Mouse (Mus musculus): ENCODE data around the gene Shisal1. TPM values are rescaled to one million over a fixed set of nuclear protein-coding genes. Genes with fewer than 3 reads are reported as not detected.

Shisal1 gene
- polyA plus RNA-seq, 1 experiment from 2014 or later = 0.01 TPM

GRCm38 (mm10) chr15:84398617-84399016, 48.3 kb downstream of the Shisal1 start:
- no peak for TF ChIP-seq CTCF (IDR thresholded peaks at IDR 0.05)
- CTCF ChIA-PET = no interaction called here
- DNase-seq (ENCODE audit: low read depth, low spot score) (no peak), ATAC-seq (no peak)
- in situ Hi-C loops (cut with MboI; ENCODE audit: low pct_unique_long_range_greater_than_20kb) = no loop called here
- no peaks in the 10 kb centered on the region for H3K27me3 ChIP-seq
- POLR2A ChIA-PET = no interaction called here

- in situ Hi-C loops (cut with MboI; ENCODE audit: low pct_unique_long_range_greater_than_20kb) = no loop called here
- ATAC-seq = no peak
- CTCF ChIA-PET = no interaction called here
- no peaks in the 10 kb centered on the region for H3K27me3 ChIP-seq
- no peak for DNase-seq (ENCODE audit: low read depth, low spot score)
- POLR2A ChIA-PET = no interaction called here
- no peak for TF ChIP-seq CTCF (IDR thresholded peaks at IDR 0.05)
Measured at GRCm38 (mm10) chr15:84397663-84398169, 49.2 kb downstream of the Shisal1 start.

- TF ChIP-seq CTCF (IDR thresholded peaks at IDR 0.05) = no peak
- ChIA-PET POLR2A (no interaction called here), CTCF (no interaction called here)
- H3K27me3 ChIP-seq = no peaks in the 10 kb centered on the region
- DNase-seq (ENCODE audit: low read depth, low spot score) (peak; percentile 75), ATAC-seq (peak; percentile 24)
- in situ Hi-C loops (cut with MboI; ENCODE audit: low pct_unique_long_range_greater_than_20kb) = no loop called here
Measured at GRCm38 (mm10) chr15:84395341-84396067, 51.4 kb downstream of the Shisal1 start.

- TF ChIP-seq CTCF (IDR thresholded peaks at IDR 0.05) = no peak
- DNase-seq (ENCODE audit: low read depth, low spot score) = no peak
- ATAC-seq = no peak
- in situ Hi-C loops (cut with MboI; ENCODE audit: low pct_unique_long_range_greater_than_20kb) = no loop called here
- ChIA-PET CTCF (no interaction called here), POLR2A (no interaction called here)
- no peaks in the 10 kb centered on the region for H3K27me3 ChIP-seq
Measured at GRCm38 (mm10) chr15:84393341-84393740, 53.6 kb downstream of the Shisal1 start.

- no peak for TF ChIP-seq CTCF (IDR thresholded peaks at IDR 0.05)
- CTCF ChIA-PET = no interaction called here
- ATAC-seq (no peak), DNase-seq (ENCODE audit: low read depth, low spot score) (no peak)
- H3K27me3 ChIP-seq = no peaks in the 10 kb centered on the region
- in situ Hi-C loops (cut with MboI; ENCODE audit: low pct_unique_long_range_greater_than_20kb) = no loop called here
- POLR2A ChIA-PET = no interaction called here
Measured at GRCm38 (mm10) chr15:84392840-84393239, 54.1 kb downstream of the Shisal1 start.

- no peak for TF ChIP-seq CTCF (IDR thresholded peaks at IDR 0.05)
- DNase-seq (ENCODE audit: low read depth, low spot score) (no peak), ATAC-seq (no peak)
- in situ Hi-C loops (cut with MboI; ENCODE audit: low pct_unique_long_range_greater_than_20kb) = no loop called here
- ChIA-PET POLR2A (no interaction called here), CTCF (no interaction called here)
- no peaks in the 10 kb centered on the region for H3K27me3 ChIP-seq
Measured at GRCm38 (mm10) chr15:84392131-84392530, 54.8 kb downstream of the Shisal1 start.

- CTCF ChIA-PET = no interaction called here
- POLR2A ChIA-PET = no interaction called here
- no peaks in the 10 kb centered on the region for H3K27me3 ChIP-seq
- ATAC-seq (no peak), DNase-seq (ENCODE audit: low read depth, low spot score) (no peak)
- in situ Hi-C loops (cut with MboI; ENCODE audit: low pct_unique_long_range_greater_than_20kb) = no loop called here
- no peak for TF ChIP-seq CTCF (IDR thresholded peaks at IDR 0.05)
Measured at GRCm38 (mm10) chr15:84388698-84389131, 58.2 kb downstream of the Shisal1 start.

GRCm38 (mm10) chr15:84385995-84386565, 60.8 kb downstream of the Shisal1 start:
- in situ Hi-C loops (cut with MboI; ENCODE audit: low pct_unique_long_range_greater_than_20kb) = no loop called here
- CTCF ChIA-PET = no interaction called here
- ATAC-seq = no peak

GRCm38 (mm10) chr15:84384066-84384465, 62.8 kb downstream of the Shisal1 start:
- no peak for TF ChIP-seq CTCF (IDR thresholded peaks at IDR 0.05)
- H3K27me3 ChIP-seq = no peaks in the 10 kb centered on the region
- POLR2A ChIA-PET = no interaction called here
- CTCF ChIA-PET = no interaction called here
- ATAC-seq (no peak), DNase-seq (ENCODE audit: low read depth, low spot score) (no peak)
- in situ Hi-C loops (cut with MboI; ENCODE audit: low pct_unique_long_range_greater_than_20kb) = no loop called here

More at GRCm38 (mm10) chr15:84385995-84386565, 60.8 kb downstream of the Shisal1 start:
- H3K27me3 ChIP-seq = no peaks in the 10 kb centered on the region
- DNase-seq (ENCODE audit: low read depth, low spot score) = no peak
- no peak for TF ChIP-seq CTCF (IDR thresholded peaks at IDR 0.05)
- POLR2A ChIA-PET = no interaction called here

- no peak for TF ChIP-seq CTCF (IDR thresholded peaks at IDR 0.05)
- peak; percentile 75 for DNase-seq (ENCODE audit: low read depth, low spot score)
- peak; percentile 90 for ATAC-seq
- in situ Hi-C loops (cut with MboI; ENCODE audit: low pct_unique_long_range_greater_than_20kb) = no loop called here
- ChIA-PET POLR2A (no interaction called here), CTCF (no interaction called here)
- no peaks in the 10 kb centered on the region for H3K27me3 ChIP-seq
Measured at GRCm38 (mm10) chr15:84380181-84380580, 66.7 kb downstream of the Shisal1 start.

- TF ChIP-seq CTCF (IDR thresholded peaks at IDR 0.05) = no peak
- POLR2A ChIA-PET = no interaction called here
- DNase-seq (ENCODE audit: low read depth, low spot score) (no peak), ATAC-seq (no peak)
- CTCF ChIA-PET = no interaction called here
- H3K27me3 ChIP-seq = no peaks in the 10 kb centered on the region
- in situ Hi-C loops (cut with MboI; ENCODE audit: low pct_unique_long_range_greater_than_20kb) = no loop called here
Measured at GRCm38 (mm10) chr15:84378734-84379133, 68.2 kb downstream of the Shisal1 start.
